Mouse (Mus musculus) T-helper 2 cell (primary cell): ENCODE measurements around the gene Abl2.

Source experiments
- in situ Hi-C: fragments of 300-600 bp; cut with MboI, MseI; formaldehyde crosslinking; loops from one replicate; pipeline ENCODE4 v1.15.1; 2025; ENCODE audit warnings: high pct_unique_total_duplicates

Abl2 gene

DNA sequence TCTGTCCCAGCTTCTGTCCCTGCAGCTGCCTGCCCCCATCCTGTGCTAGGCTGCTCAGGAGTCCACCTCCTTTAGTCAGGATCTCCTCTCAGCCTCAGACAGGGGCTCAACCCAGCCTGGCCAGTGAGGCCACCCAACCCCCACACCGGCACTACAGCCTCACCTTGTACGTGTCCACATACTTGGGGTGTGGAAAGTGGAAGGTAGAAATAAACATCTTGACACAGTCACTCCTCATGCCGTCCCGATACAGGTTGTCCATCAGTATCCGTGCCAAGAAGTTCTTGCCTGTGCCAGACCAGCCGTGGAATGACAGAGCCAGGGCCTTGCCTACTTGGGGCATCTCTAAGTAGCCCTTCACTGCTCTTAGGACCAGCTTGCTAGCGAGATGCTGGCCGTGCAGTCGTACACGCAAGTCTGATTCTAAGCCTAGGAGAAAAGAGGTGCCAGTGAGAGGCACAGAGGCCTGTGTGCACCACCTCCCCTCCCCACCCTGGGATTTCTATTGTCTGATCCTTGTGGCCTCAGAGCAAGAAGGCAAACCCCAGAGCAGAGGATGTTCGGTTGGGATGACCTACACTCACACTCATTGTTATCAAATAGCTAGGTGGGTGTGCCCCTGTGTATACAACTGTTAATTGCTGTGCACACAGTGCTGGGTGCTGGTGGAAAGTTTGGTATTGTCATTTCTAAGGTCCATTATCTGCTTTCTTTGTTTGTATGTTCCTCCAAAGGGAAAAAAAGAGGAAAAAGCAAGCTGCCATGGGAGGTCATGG, 110.8 kb downstream of the Abl2 start:
- in situ Hi-C loops = no loop called here

DNA sequence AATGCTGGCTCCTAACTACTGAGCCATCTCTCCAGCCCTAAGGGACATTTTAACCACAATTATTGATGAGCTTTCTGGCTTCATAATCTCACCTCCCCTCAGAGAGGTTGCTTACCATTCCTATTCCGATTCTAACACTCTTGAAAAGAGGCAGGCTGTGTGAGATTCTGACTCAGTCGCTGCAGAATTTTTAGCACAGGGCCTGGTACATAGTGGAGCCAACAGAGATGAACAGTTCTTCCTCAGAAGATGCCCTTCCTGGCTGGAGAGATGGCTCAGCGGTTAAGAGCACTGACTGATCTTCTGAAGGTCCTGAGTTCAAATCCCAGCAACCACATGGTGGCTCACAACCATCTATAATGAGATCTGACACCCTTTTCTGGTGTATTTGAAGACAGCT, 113.3 kb downstream of the Abl2 start:
- in situ Hi-C loops = loop anchor here (5.0 kb wide), 1 partner anchor 40 kb away; no protein-coding TSS in a partner anchor

DNA sequence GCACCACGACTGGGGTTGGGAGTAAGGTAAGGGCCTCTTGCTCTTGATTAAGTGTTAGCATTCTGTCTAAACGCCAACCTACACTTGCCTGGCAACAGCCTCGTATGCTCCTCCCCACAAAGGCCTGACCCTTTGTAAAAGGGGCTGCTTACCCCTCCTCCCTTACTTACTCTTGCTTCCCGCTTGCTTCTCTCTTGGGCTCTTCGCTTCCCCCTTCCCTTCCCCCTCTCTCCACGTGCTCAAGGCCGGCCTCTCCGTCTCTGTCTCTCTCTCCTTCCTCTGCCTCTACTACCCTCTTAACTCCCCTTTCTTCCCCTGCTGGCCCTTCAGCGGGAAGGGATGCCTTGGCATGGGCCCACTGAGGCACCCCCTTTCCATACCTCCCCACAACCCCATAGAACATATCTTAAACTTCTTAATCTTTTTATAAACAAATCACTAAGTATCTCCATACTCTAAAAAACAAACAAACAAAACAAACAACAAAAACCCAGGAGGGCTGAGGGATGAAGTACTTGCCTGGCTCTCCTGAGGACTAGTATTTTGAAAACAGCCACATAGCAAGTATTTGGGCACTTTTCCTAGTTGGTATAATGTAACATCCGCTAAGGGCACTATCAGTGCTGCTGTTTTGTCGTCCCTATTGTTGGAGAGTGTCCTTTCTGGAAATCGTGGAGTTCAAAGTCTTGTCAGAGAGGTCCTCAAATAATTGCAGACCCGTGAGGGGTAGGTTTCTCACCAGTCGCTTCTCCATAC, 114.3 kb downstream of the Abl2 start:
- in situ Hi-C loops = loop anchor here (5.0 kb wide), 1 partner anchor 41 kb away; no protein-coding TSS in a partner anchor

DNA sequence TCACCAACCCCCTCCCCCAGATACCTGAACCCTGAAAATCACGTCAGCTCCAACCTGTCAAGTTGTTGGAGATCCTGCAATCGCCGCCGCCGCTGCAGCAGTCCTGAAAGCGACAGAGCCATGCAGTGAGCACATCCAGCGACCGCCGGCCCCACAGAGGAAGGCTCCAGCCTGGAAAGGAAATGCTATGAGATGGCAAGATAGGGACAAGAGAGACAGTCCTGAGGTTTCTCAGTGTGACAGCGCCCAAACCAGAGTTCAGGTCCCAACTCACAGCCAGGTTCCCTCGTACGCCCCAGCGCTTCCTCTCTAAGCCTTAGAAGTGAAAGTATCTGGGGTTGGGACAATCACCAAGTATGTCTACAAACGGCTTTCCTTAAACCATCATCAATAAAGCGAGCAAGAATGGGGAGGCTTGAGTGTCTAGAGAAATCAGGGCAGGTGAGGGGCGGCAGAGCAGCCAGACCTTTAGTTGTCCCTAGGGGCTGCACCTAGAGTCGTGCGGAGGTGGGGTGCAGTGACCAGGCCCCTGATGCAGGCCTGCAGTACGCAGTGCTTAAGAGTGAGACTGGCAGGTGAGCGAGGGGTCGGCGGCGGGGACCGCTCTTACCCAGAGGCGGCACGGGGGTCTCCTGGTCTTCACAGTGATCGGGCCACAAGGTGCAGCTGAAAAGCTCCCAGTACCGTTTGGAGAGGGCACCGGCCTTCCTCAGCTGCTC, 115.0 kb downstream of the Abl2 start:
- in situ Hi-C loops = loop anchor here (5.0 kb wide), 1 partner anchor 41 kb away; no protein-coding TSS in a partner anchor

DNA sequence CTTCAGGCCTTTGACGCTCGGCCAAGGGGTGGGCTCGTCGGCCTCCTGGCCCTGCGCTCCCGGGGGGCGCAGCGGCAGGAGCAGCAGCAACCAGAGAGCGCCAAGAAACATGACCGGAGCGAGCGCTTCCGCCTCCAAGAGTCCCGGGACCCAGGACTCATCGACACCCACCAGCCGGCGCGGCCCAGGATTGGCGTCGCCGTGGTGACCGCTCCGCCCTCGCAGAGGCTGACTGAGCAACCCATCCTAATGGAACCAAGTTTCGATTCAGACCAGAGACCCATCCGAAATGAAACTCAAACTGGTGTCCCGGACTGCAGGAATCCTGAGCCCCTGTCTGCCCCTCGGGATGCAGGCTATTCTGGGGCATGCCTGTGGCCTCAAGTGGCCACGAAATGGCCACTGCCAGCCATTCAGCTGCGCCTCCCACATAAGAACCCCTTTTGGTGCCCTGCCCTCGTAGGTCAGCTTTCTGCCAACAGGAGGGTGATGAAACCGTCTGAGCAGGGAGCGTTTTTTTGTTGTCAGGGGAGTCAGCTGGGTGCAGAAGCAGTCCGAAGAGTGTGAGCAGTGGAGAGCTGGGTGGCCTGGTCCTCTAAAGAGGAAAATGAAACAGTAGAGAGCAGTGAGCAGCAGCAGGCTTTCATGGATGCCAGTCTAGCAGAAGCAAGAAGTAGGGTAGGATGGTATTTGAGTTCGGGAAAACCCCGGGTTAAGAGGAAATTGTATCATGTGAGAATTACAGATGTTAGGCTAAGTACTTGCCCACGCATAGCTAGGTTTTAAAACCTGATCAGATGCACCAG, 115.8 kb downstream of the Abl2 start, which contains the start of gene Tor3a:
TSS of gene Tor3a (minus strand) at position 162 of the 806 bp plus-strand sequence.
- in situ Hi-C loops = loop anchor here (5.0 kb wide), 1 partner anchor 42 kb away; no protein-coding TSS in a partner anchor

DNA sequence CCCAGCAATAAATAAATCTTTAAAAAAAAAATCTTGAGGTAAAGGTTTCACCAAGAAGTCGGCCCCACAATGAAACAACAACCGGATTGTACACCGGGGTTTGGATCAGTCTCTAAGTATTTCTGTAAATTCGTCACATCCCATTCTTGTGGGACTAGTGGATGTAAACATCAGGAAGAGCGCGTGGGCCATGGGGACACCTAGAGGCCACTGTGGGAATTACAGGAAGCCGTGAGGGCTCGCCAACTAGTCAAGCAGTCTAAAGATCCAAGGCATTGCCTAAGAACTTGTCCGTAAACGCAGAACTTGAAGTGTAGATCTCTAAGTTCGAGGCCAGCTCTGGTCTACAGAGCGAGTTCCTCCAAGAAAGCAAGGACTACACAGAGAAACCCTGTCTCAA, 117.6 kb downstream of the Abl2 start:
- in situ Hi-C loops = no loop called here

DNA sequence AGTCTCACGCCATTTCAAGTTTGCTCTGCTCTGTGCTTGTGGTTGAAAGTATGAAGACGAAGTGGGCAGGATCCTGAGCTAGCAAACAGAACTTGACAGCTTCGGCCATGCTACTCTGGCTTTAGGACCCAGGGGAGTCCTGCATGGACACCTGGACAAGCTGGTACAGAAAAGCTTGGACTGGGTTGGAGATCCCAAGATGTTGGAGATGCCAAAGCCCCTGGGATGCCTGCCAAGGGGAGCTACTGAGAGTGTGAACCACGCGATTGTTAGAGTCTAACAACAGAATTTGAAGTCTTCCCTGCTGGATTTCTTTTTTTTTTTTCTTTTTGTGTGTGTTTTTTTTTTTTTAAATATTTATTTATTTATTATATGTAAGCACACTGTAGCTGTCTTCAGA, 118.0 kb downstream of the Abl2 start:
- in situ Hi-C loops = no loop called here

DNA sequence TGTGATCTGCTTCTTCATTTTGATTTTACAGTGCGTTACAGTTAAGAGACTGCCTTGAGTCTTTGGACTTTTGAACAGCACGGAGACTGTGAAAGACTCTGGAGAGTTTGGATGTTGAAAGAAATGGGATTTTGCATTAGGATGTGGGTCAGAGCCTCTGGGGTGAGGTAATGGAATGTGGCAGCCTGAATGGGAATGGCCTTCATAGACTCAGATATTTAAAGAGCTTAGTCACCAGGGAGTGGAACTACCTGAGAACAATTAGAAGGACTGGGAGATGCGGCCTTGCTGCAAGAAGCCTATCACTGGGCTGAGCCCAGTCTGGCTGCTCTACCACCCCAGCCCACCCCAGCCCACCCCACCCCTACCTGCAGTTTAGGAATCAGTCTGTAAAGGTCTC, 118.6 kb downstream of the Abl2 start:
- in situ Hi-C loops = no loop called here

DNA sequence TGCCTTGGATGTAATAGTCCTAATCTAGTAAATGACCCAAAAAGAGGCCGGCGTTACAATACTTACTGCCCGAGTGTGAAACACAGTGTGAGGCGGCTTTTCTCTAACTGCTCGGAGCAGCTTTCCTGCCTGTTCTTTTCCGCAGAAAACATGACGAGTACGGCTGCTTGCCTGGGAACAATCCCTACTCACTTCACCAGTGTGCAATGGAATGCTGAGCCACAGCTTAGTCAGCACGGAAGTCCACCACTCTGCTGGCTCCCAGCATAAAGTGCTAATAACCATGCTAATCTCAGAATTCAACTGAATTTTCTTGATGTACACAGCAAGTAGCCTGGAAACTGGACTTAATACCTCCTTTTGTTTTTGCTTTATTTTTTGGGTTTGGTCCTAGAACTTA, 121.0 kb downstream of the Abl2 start:
- in situ Hi-C loops = no loop called here

DNA sequence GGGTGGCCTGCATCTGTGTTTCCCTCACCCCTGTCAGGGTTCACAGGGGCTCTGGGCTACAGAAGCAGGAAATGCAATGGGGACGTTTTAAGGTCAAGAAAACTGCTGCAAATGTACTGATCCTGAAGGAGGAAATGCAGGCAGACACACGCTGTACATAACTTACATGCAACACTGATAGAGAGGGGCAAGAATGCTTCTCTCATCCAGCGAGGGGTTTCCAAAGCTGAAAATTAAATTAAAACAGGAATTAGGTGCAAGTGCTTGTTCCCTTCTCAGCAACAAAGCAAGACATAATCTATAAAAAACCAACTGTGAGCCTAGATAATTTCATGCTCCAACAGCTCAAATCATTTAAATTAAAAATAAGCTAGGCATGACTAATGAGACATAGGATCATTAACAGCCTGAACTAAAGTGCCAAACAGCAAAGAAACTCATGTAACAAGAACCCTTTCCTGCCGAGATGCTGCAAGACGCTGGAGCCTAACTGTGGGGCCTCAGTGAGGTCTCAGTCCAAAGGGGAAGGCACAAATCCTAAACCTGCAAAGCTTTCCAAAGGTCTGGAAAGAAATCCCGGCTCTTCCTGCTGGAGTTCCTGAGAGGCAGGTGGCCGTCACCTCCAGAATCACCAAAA, 127.6 kb downstream of the Abl2 start:
- in situ Hi-C loops = no loop called here
